Comparison of ENCODE assay signal across 16 mouse cellular contexts in genomic region chr10:46730601-46731000, GRCm38 (mm10).
"Had no signal": no experiment of that assay in that cellular context is flagged by ENCODE, and none has a peak within 500 bp of the region (broad histone marks: within the 10 kb centered on the region; RNA-seq: fewer than 3 reads in every experiment).

No protein-coding gene starts in this region.

- H3K4me1 ChIP-seq: neural tube, embryonic 12.5 days; neural tube, embryonic 13.5 days; neural tube, embryonic 15.5 days; stomach, embryonic 15.5 days had no signal

- H3K27ac ChIP-seq: neural tube, embryonic 12.5 days; neural tube, embryonic 13.5 days; neural tube, embryonic 15.5 days; stomach, embryonic 15.5 days; stomach, postnatal 0 days had no signal

- H3K4me2 ChIP-seq: neural tube, embryonic 12.5 days; neural tube, embryonic 13.5 days; neural tube, embryonic 15.5 days; stomach, embryonic 15.5 days had no signal

- H3K36me3 ChIP-seq: neural tube, embryonic 12.5 days; neural tube, embryonic 13.5 days; neural tube, embryonic 15.5 days; stomach, embryonic 15.5 days had no signal

- DNase-seq: retina, postnatal 1 day; right cerebral cortex, adult 18-20 months; right cerebral cortex, postnatal 14 days; right cerebral cortex, postnatal 4 days; spleen, adult 18-20 months; thymus, adult 18-20 months; thymus, adult 2 months; thymus, postnatal 14 days; thymus, postnatal 25 days; thymus, postnatal 36 days; thymus, postnatal 4 days had no signal

- H3K9me3 ChIP-seq: neural tube, embryonic 12.5 days; neural tube, embryonic 13.5 days; neural tube, embryonic 15.5 days; stomach, embryonic 15.5 days had no signal

- H3K4me3 ChIP-seq: neural tube, embryonic 12.5 days; neural tube, embryonic 13.5 days; neural tube, embryonic 15.5 days; stomach, embryonic 15.5 days had no signal

- H3K27me3 ChIP-seq: neural tube, embryonic 12.5 days; neural tube, embryonic 13.5 days; neural tube, embryonic 15.5 days; stomach, embryonic 15.5 days had no signal

- H3K9ac ChIP-seq: neural tube, embryonic 12.5 days; neural tube, embryonic 13.5 days; neural tube, embryonic 15.5 days; stomach, embryonic 15.5 days had no signal
